Comparison of ENCODE assay signal across 11 mouse cellular contexts in the genomic region with DNA sequence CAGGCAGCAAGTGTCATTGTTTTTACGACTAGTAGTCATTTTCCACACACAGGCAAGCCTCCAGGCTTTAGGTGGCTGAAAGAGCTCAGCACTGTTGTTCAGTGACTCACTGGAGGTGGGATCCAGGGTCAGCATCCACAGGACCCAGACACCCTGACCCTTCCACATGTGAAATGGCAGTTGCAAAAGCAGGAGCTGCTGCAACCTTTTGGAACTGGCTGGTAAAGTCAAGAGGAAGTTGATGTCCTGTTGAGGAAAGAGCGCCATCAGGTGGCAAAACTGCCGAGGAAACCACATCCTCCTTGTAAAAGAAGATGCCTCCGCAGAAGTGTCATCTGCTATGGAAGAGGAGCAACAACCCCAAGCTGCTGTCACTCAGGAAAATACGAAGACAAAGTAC. TPM values are rescaled to one million over a fixed set of nuclear protein-coding genes. Genes with fewer than 3 reads are reported as not detected.
DNase-seq lines count a peak whose midpoint lies in the region; ATAC-seq and TF ChIP-seq lines count a peak whose summit lies in the region.
"Had no signal": no experiment of that assay in that cellular context is flagged by ENCODE, and none has a peak within 500 bp of the region (broad histone marks: within the 10 kb centered on the region; RNA-seq: fewer than 3 reads in every experiment).

No protein-coding gene starts in this region.

- no peak for TF ChIP-seq POLR2A in testis, adult 2 months (IDR thresholded peaks at IDR 0.05; ENCODE audit: control insufficient read depth, low read depth, low read length)

- H3K36me3 ChIP-seq in testis, adult 2 months (ENCODE audit: control insufficient read depth, insufficient read depth, low read length): no peaks in the 10 kb centered on the region
- H3K36me3 ChIP-seq: embryonic facial prominence, embryonic 12.5 days; neural tube, embryonic 12.5 days had no signal

- H3K27me3 ChIP-seq in testis, adult 2 months (ENCODE audit: control insufficient read depth, insufficient read depth, low read length): no peaks in the 10 kb centered on the region
- H3K27me3 ChIP-seq: embryonic facial prominence, embryonic 12.5 days had no signal

- ATAC-seq in frontal cortex, adult (ENCODE audit: low TSS enrichment): no peak

- H3K4me1 ChIP-seq in testis, adult 2 months (ENCODE audit: control insufficient read depth, insufficient read depth, low read length): 0 out of 2 replicates have a peak, but pooled peaks cover 2% of the 10 kb centered on the region
- H3K4me1 ChIP-seq: embryonic facial prominence, embryonic 12.5 days; neural tube, embryonic 12.5 days had no signal

- intact Hi-C loops in gastrocnemius, postnatal 14 days (cut with DNase I; ENCODE audit: low total_unique reads): no loop called here

- peak overlapping the region; percentile 49 for H3K4me3 ChIP-seq in testis, adult 2 months (ENCODE audit: control insufficient read depth, low read depth, low read length)
- H3K4me3 ChIP-seq: embryonic facial prominence, embryonic 12.5 days; neural tube, embryonic 12.5 days had no signal

- no peak overlapping the region for H3K27ac ChIP-seq in testis, adult 2 months (ENCODE audit: control insufficient read depth, insufficient read depth, low read depth, low read length)
- H3K27ac ChIP-seq: embryonic facial prominence, embryonic 12.5 days; neural tube, embryonic 12.5 days had no signal

- TF ChIP-seq CTCF in testis, adult 2 months (IDR thresholded peaks at IDR 0.05; ENCODE audit: control insufficient read depth, insufficient read depth, insufficient replicate concordance, low read depth, low read length): no peak

- peak; percentile 33 to 49 for DNase-seq in cerebellum, postnatal 10 days
- no peak for DNase-seq in cerebellum, adult 9-10 months
- DNase-seq in testis, postnatal 10 days (ENCODE audit: low spot score): no peak
- peak; percentile 50 for DNase-seq in lung, postnatal 10 days
- DNase-seq in gastrocnemius, postnatal 14 days: no peak
- DNase-seq in cerebellum, postnatal 36 days: no peak

RNA-seq across cellular contexts. Expression of gene 4932438H23Rik, which starts 18.7 kb away (rescaled TPM):
- 37.7 and 38.8 TPM in 2 replicates for polyA plus RNA-seq in testis, adult 2 months (2012; rRNA removed)
- 1 to 10 TPM; 1.3 to 1.8 TPM for total RNA-seq in gastrocnemius, postnatal 14 days (2021)
- polyA plus RNA-seq: limb, embryonic 11.5 days had no signal

RNA-seq across cellular contexts. Expression of gene Paxbp1, which starts 31.8 kb away (rescaled TPM):
- 19.9 TPM in 2 replicates for polyA plus RNA-seq in testis, adult 2 months (2012; rRNA removed)
- 10 to 100 TPM in 1 of 2 experiments, 1 to 10 TPM in 1; 9.5 to 10.1 TPM for total RNA-seq in gastrocnemius, postnatal 14 days (2021)

Comparison
In these comparisons a context has a peak if more than half of its experiments do, and no peak if none do; other contexts are left out.
1. DNase-seq: peak in cerebellum, postnatal 10 days (2 of 2) and lung, postnatal 10 days (single experiment); none in cerebellum, adult 9-10 months (single experiment), testis, postnatal 10 days (single experiment), gastrocnemius, postnatal 14 days (single experiment) and cerebellum, postnatal 36 days (0 of 2).